Mouse (Mus musculus) intestine, embryonic 14.5 days (tissue): ENCODE results near the gene Sf3a2. TPM values are rescaled to one million over a fixed set of nuclear protein-coding genes. Genes with fewer than 3 reads are reported as not detected.

Experiments
- ATAC-seq: fragments of 200-750 bp; cut with Nextera tagmentation; replicated peaks from 2 replicates; pipeline ENCODE4 v1.8.0; 2017; ENCODE audit warnings: low read depth, moderate number of reproducible peaks, moderate TSS enrichment, moderate library complexity; ENCODE audit not compliant: low FRiP score, low TSS enrichment
- DNase-seq: peaks from one replicate; pipeline ENCODE4 v3.0.0-alpha.2; 2018; ENCODE audit warnings: low spot score
- H3K27ac ChIP-seq: fragments of 300-500 bp; sonication (generic); 2 replicates; pipeline ENCODE4 v1.5.1; 2014; ENCODE audit warnings: low read depth, mild to moderate bottlenecking, control low read depth
- H3K27me3 ChIP-seq: fragments of 300-500 bp; sonication (generic); replicated peaks from 2 replicates; pipeline ENCODE4 v1.6.1; 2014; ENCODE audit warnings: low read length, control low read depth; ENCODE audit not compliant: control insufficient read depth, insufficient read depth
- H3K36me3 ChIP-seq: fragments of 300-500 bp; sonication (generic); 2 replicates; pipeline ENCODE4 v1.6.1; 2014; ENCODE audit warnings: low read length, control low read depth; ENCODE audit not compliant: control insufficient read depth, insufficient read depth
- H3K4me1 ChIP-seq: fragments of 300-500 bp; sonication (generic); replicated peaks from 2 replicates; pipeline ENCODE4 v1.6.1; 2014; ENCODE audit warnings: low read length, control low read depth, mixed read lengths; ENCODE audit not compliant: control insufficient read depth, insufficient read depth
- H3K4me2 ChIP-seq: fragments of 300-500 bp; sonication (generic); 2 replicates; pipeline ENCODE4 v1.6.1; 2014; ENCODE audit warnings: low read length
- H3K4me3 ChIP-seq: fragments of 300-500 bp; sonication (generic); 2 replicates; pipeline ENCODE4 v1.5.1; 2014; ENCODE audit warnings: low read depth, low read length, control low read depth, mixed read lengths
- H3K9ac ChIP-seq: fragments of 300-500 bp; sonication (generic); 2 replicates; pipeline ENCODE4 v1.6.1; 2014; ENCODE audit warnings: mild to moderate bottlenecking, low read length
- H3K9me3 ChIP-seq: fragments of 300-500 bp; sonication (generic); 2 replicates; pipeline ENCODE4 v1.6.1; 2016; ENCODE audit warnings: low read length, control low read depth; ENCODE audit not compliant: control insufficient read depth
- WGBS: fragments of 180-500 bp; shearing (Covaris S2); extraction: QIAGEN DNeasy Blood & Tissue Kit; methylation state at CpG from one replicate; pipeline ENCODE4 v1.1.7; 2014; 5-methylcytosine and 5-hydroxymethylcytosine counted together
- polyA plus RNA-seq: library from polyadenylated mRNA; unstranded; fragments of >200 nt; fragmentation: Nextera tagmentation; extraction: Ambion mirVana; gene quantifications from 2 replicates; pipeline ENCODE4 v1.2.1, GENCODE M21; 2014

Sf3a2 gene
- polyA plus RNA-seq, 1 experiment from 2014 or later: 85.4 TPM

DNA sequence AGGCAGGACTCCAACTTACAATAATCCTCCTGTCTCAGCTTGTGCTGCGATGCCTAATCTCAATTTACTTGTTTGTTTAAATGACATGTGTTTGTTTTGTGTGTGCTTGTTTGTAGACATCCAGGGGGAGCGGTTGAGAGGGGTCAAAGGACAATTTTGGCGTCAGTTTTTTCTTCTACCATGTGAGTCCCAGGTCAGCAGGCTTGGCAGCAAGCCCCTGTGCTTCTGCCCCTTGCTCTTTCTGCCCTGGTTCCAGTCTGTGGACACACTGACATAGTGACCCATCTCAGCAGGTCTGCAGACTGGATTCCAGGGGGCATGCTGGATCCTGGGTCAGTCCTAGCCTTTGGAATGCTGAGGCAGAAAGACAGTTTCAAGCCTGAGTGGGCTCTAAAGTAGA, 21.4 kb downstream of the Sf3a2 start:
- H3K9ac ChIP-seq: no peak overlapping the region
- WGBS: 47% methylated on average over 3 of the region's 3 CpGs

DNA sequence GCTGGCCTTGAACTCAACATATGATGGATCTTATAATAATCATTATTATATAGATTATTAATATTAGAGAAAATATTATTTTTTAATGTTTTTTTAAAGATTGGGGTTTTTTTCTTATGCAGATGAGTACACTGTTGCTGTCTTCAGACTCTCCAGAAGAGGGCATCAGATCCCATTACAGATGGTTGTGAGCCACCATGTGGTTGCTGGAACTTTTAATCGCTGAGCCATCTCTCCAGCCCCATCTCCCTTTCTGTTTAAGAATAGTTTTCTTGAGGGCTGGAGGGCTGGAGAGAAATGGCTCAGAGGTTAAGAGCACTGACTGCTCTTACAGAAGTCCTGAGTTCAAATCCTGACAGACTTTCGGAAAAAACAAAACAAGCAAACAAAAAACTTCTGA, 24.0 kb downstream of the Sf3a2 start:
- ATAC-seq: no peak
- Histone ChIP-seq H3K27ac (no peak overlapping the region), H3K4me1 (no peaks in the 10 kb centered on the region), H3K4me3 (no peak overlapping the region), H3K36me3 (no peaks in the 10 kb centered on the region), H3K27me3 (no peaks in the 10 kb centered on the region), H3K9me3 (no peaks in the 10 kb centered on the region), H3K9ac (no peak overlapping the region), H3K4me2 (no peak overlapping the region)
- DNase-seq: no peak
- WGBS: 45% methylated on average over 2 of the region's 2 CpGs

More for the DNA sequence above, 21.4 kb downstream of the Sf3a2 start:
- H3K4me2 ChIP-seq: no peak overlapping the region
- ATAC-seq (no peak), DNase-seq (no peak)
- H3K27me3 ChIP-seq: no peaks in the 10 kb centered on the region
- H3K4me3 ChIP-seq: no peak overlapping the region
- H3K27ac ChIP-seq: no peak overlapping the region
- H3K4me1 ChIP-seq: no peaks in the 10 kb centered on the region
- H3K36me3 ChIP-seq: no peaks in the 10 kb centered on the region
- no peaks in the 10 kb centered on the region for H3K9me3 ChIP-seq

DNA sequence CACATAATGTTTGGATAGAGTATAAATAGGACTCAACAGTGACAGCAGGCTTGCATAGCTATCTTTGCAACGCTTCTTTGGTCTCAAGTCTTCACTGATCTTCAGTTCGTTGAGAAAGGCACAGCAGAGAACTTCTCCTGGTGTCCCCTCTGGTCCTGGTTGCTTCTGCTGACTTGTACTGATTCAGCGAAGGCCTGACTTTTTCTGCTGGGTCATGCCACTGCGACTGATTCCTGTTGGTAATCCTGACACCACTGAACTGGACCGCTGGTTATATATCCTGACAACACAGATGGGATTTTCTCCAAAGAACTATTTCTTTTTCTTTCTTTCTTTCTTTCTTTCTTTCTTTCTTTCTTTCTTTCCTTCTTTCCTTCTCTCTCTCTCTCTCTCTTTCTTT, 24.5 kb downstream of the Sf3a2 start:
- ATAC-seq: no peak
- H3K4me1 ChIP-seq: no peaks in the 10 kb centered on the region
- no peak for DNase-seq
- H3K4me3 ChIP-seq: no peak overlapping the region
- H3K36me3 ChIP-seq: no peaks in the 10 kb centered on the region
- no peak overlapping the region for H3K4me2 ChIP-seq
- no peaks in the 10 kb centered on the region for H3K9me3 ChIP-seq
- WGBS: 87% methylated on average over 5 of the region's 5 CpGs
- no peaks in the 10 kb centered on the region for H3K27me3 ChIP-seq
- H3K27ac ChIP-seq: no peak overlapping the region
- H3K9ac ChIP-seq: no peak overlapping the region

DNA sequence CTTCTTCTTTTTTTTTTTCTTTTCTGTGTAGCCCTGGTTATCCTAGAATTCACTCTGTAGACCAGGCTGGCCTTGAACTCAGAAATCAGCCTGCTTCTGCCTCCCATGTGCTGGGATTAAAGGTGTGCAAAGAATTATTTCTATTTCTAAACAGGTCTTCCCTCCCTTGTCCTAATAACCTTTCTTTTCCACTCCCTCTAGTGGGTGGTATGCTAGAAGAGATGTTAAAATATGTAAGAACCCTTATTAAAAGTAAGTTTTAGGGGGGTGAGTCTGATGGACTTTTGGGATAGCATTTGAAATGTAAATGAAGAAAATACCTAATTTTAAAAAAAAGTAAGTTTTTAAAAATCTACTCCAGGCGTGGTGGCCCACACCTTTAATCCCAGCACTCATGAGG, 25.3 kb downstream of the Sf3a2 start:
- ATAC-seq: no peak
- no peaks in the 10 kb centered on the region for H3K9me3 ChIP-seq
- no peak for DNase-seq
- H3K27ac ChIP-seq: no peak overlapping the region
- no peaks in the 10 kb centered on the region for H3K27me3 ChIP-seq
- 0 out of 2 replicates have a peak, but pooled peaks cover under 1% of the 10 kb centered on the region for H3K36me3 ChIP-seq
- peaks cover 5% of the 10 kb centered on the region; the same call in 1 of the 2 replicates for H3K4me1 ChIP-seq
- H3K4me2 ChIP-seq: no peak overlapping the region
- no peak overlapping the region for H3K9ac ChIP-seq
- WGBS: 92% methylated on average over 1 of the region's 1 CpGs
- H3K4me3 ChIP-seq: no peak overlapping the region

DNA sequence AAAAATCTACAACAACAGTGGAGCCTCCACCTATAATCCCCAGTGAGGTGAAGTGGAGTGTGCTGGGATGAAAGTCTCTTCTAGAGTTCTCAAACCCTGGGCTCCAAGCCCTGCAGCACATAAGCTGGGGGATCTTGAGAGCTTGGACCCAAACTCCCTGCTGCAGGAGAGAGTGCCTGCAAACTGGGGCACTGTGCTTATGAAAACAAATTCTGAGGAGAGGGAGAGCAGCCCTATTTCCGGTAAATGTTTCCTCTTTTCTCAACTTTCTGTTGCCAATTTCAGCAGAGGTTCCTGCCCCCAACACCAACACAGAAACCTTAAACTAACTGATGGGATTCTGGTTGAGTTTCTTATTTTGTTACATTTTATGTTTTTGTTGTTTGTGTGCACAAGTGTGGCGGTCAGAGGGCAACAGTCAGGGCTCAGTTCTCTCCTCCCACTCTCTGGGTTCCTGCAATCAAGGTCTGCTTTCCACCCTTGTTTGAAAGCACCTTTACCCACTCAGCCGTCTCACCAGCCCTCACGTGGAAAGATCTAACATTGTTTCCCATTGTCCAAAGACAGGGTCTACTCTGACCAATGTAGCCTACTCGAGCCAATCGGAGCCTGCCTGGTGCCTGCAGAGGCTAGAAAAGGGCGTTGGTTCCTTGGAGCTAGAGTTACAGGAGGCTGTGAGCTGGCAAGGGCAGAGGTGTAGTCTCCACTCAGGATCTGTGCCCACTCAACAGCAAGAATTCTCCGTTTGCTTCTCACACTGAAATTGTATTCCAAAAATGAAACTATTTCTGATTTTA, 26.0 kb downstream of the Sf3a2 start:
- Histone ChIP-seq H3K4me3 (no peak overlapping the region), H3K27ac (no peak overlapping the region), H3K9me3 (no peaks in the 10 kb centered on the region), H3K4me2 (no peak overlapping the region), H3K27me3 (no peaks in the 10 kb centered on the region), H3K9ac (no peak overlapping the region), H3K4me1 (peaks cover 5% of the 10 kb centered on the region; the same call in 1 of the 2 replicates), H3K36me3 (peaks cover 4% of the 10 kb centered on the region; the same call in 1 of the 2 replicates)
- DNase-seq: no peak
- no peak for ATAC-seq
- 71% methylated on average over 8 of the region's 8 CpGs for WGBS

DNA sequence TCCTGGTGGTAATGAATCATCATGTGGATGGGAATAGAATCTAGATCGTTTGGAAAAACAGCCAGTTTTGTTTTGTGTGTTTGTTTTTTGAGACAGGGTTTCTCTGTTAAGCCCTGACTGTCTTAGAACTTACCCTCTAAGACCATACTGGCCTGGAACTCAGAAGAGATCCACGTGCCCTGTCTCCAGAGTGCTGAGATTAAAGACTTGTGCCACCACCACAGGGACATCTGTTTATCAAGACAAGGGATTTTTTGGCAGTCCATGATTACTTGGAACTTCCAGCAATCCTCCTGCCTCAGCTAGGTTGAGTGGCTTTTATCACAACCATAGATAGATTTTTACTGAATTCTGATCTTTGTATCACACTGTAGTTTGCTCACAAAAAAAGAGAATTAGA, 26.8 kb downstream of the Sf3a2 start:
- H3K4me1 ChIP-seq: peaks cover 5% of the 10 kb centered on the region; the same call in 1 of the 2 replicates
- 83% methylated on average over 2 of the region's 2 CpGs for WGBS
- no peak overlapping the region for H3K4me2 ChIP-seq
- H3K9me3 ChIP-seq: no peaks in the 10 kb centered on the region
- H3K36me3 ChIP-seq: peaks cover 12% of the 10 kb centered on the region
- H3K27ac ChIP-seq: no peak overlapping the region
- no peak overlapping the region for H3K4me3 ChIP-seq
- ATAC-seq (no peak), DNase-seq (no peak)
- H3K9ac ChIP-seq: no peak overlapping the region
- H3K27me3 ChIP-seq: no peaks in the 10 kb centered on the region

DNA sequence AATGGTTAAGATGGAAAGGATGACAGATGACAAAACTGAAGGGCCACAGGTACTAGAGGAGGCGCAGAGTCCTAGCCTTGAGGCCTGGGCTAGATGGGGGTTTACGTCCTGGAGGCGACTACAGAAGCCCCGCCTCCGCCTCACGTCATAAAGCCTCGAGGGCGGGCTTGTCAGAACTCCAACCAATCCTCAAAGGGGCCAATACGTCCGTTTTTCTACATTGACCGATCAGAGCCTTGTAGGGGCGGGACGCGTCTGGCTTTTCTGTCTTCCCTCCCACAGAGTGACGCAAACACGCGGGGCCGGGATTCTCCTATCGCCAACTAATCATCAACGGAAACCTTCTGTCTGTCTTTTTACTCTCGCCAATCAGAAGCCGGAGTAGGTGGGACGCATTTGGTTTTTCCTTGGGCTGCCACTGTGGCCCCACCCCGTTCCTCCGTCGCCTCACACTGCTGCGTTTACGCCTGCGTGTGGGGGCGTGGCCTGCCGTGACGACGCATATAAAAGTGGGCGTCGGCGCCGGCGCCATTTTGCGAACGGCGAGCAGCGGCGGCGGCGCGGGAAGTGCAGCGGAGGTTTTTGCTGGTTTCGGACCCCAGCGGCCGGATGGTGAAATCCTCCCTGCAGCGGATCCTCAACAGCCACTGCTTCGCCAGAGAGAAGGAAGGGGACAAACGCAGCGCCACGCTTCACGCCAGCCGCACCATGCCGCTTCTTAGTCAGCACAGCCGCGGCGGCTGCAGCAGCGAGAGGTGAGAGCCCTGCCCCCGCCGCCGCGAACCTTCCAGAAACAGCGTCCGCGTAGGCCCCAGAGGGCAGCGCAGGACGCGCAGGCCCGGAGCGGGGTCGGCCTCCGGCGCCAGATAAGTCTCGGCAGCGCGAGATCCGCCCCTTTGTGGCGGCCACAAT, 28.4 kb downstream of the Sf3a2 start, which contains the start of gene Oaz1:
Gene Oaz1, plus strand, starts transcription at position 506 of the 912 bp plus-strand sequence.
- H3K9ac ChIP-seq: peak within 1 kb of the TSS; percentile 84
- H3K36me3 ChIP-seq: peaks cover 14% of the 10 kb centered on the region
- peak within 1 kb of the TSS; percentile 99 for H3K4me2 ChIP-seq
- H3K9me3 ChIP-seq: no peaks in the 10 kb centered on the region
- peak within 1 kb of the TSS; percentile 85 for H3K4me3 ChIP-seq
- H3K4me1 ChIP-seq: peaks cover 15% of the 10 kb centered on the region; the same call in 1 of the 2 replicates
- DNase-seq (peak; percentile 97), ATAC-seq (peak; percentile 97)
- no peaks in the 10 kb centered on the region for H3K27me3 ChIP-seq
- H3K27ac ChIP-seq: peak within 1 kb of the TSS; percentile 85
- under 1% methylated on average over 73 of the region's 82 CpGs for WGBS

DNA sequence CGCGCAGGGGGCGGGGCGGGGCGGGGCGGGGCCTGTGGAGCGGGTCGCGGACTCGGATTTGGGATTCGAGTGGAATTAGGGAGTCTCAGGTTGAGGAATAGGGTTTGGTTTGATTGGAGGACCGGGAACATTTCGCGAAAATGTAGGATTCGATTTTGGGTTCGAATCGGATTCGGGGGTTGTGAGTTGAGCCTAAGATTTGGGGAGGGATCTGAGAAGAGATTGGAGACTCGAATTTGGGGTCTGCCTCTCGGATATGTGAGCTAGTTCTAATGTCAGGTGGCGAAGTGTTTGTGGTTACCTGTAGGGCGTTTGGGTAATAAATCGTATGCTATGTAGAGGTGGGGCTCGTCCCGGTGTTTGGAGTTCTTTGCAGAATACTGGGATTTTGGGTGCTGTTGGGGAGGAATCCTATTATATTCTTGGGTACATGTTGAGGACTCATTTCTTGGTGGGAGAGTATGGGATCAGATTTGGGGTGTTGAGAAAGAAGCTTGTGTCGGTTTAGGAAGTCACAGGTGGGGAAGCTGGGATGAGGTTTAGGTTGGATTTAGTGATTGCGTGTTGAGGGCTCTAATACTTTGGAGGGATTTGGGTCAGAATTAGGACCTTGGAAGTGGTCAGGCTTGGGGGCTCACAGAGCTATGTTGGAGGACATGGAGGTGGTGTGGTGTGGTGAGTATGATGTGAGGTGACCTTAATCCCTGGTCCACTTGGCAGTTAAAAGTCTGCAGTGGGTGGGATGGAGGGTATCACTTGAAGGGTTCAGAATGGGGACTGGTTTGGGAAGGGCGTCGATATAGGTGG, 29.3 kb downstream of the Sf3a2 start:
- 6% methylated on average over 29 of the region's 29 CpGs for WGBS
- no peaks in the 10 kb centered on the region for H3K9me3 ChIP-seq
- peak overlapping the region; percentile 99 for H3K4me2 ChIP-seq
- DNase-seq: no peak
- peak overlapping the region; percentile 85; the same call in 1 of the 2 replicates for H3K27ac ChIP-seq
- H3K4me3 ChIP-seq: peak overlapping the region; percentile 85
- peaks cover 15% of the 10 kb centered on the region; the same call in 1 of the 2 replicates for H3K4me1 ChIP-seq
- H3K9ac ChIP-seq: peak overlapping the region; percentile 84
- H3K36me3 ChIP-seq: peaks cover 14% of the 10 kb centered on the region
- H3K27me3 ChIP-seq: no peaks in the 10 kb centered on the region
- no peak for ATAC-seq
